Mouse (Mus musculus): ENCODE results near the gene Trpc3.
"Not testable (repeated sequence)": the region's sequence is repeated elsewhere in the genome, so short reads cannot be mapped to it uniquely, and the experiment has no call there.

Trpc3 gene

DNA sequence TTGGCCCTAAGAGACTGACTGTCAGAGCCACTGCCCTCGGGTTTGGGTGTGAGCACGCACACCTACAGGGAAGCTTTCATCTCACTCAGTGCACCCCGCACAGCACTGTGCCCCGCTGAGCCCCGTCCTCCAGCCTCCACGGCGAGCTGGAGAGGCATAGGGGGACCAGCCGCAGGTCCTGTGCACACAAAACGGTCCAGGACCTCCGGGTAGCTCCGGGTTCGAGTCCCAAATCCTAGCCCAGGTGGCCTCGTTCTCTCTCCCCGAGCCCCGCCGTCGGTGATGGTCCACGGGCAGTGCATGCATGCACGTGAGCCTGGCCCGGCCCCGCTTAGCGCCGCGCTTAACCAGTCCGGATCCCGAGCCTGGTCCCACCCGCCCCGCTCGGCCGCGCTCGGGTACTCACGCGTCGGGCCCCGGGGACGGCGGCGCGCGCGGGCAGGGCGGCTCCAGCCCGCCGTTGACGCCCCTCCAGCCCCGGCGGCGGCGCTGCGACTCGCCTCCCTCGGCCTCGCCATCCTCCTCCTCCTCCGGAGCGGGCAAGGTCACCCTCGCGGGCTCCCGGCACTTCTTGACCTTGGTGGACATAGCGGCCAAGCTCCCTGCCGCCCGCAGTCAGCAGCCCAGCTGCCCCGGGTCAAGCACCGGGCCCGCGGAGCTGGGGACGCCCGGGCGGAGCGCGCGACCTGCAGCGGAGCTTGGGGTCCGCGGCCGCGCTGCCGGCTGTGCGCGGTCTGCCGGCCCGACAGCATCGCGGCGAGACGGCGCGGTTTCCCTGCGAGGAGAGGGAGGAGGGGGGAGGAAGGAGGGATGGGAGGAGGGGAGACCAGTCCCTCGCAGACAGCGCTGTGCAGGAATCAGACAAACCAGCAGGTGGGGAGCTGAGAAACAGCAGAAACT lies at the start of gene Trpc3:
Gene Trpc3 (minus strand): TSS at position 776 of the 900 bp plus-strand sequence.
- in situ Hi-C loops (cut with MboI), result no loop called here

GRCm38 (mm10) chr3:36738071-36738470 lies 48.1 kb upstream of the Trpc3 start:
- in situ Hi-C loops (cut with MboI), result no loop called here

GRCm38 (mm10) chr3:36733075-36733474 lies 43.1 kb upstream of the Trpc3 start:
- in situ Hi-C loops (cut with MboI), result no loop called here

DNA sequence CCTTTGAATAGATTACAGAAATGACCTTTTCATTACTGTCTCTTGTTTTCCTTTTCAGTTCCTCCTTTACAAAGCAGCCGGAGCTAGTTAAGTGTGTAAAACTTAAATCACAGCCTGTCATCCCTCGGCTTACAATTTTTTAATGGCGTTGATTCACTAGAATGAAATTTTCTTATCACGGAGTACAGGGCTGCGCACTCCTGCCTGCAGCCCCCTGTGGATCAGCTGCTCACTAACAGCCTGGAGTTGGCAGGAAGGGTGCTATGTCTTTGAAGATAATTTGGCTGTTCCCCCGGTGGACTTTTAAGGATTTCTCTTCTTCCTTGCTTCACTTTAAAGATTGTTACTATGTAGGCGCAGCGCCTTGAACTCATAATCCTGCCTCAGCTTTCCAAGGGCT lies 36.6 kb upstream of the Trpc3 start:
- in situ Hi-C loops (cut with MboI), result no loop called here

DNA sequence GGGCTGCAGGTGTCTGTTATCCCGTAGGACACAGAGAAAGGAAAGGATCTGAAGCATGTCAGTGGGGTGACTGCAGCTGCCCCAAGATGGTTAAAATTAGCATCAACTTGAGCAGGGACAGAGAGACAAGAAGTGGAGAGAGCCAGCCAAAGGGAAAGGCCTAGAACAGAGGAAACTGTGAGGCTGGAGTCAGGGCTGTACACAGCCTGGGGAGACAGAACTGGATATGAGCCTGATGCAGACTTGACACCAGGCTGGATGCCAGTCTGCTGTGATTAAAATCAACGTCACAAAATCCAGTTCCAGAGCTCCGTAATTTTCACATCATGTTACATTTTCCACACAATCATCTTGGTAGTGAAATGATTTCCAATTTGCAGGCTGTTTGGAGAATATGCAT lies 31.9 kb upstream of the Trpc3 start:
- in situ Hi-C loops (cut with MboI), result no loop called here

- in situ Hi-C loops (cut with MboI), result no loop called here
Measured at GRCm38 (mm10) chr3:36709521-36709920, 19.6 kb upstream of the Trpc3 start.

- in situ Hi-C loops (cut with MboI), result no loop called here
Measured at GRCm38 (mm10) chr3:36690292-36690650, 304 bp upstream of the Trpc3 start.

DNA sequence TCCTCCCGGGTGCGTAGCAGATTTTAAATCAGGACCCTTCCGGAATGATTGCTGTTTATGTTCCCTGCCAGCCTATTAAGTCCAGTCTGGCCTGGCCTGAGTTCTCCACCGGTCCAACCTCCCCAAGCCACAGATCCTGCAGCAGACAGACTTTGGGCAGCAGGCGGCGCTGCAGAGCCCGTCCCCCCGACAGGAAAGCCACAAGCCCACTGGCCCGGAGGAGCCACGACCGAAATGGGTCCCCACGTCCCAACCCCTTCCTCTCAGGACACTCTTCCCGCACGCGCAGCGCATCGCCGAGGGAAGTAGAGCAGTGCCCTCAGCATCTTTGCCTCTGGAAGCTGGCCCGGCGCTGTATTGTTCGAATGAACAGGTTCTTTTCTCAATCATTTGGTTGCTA lies 1.1 kb downstream of the Trpc3 start:
- in situ Hi-C loops (cut with MboI), result no loop called here

- in situ Hi-C loops (cut with MboI), result no loop called here
Measured at GRCm38 (mm10) chr3:36675822-36676221, 14.1 kb downstream of the Trpc3 start.

DNA sequence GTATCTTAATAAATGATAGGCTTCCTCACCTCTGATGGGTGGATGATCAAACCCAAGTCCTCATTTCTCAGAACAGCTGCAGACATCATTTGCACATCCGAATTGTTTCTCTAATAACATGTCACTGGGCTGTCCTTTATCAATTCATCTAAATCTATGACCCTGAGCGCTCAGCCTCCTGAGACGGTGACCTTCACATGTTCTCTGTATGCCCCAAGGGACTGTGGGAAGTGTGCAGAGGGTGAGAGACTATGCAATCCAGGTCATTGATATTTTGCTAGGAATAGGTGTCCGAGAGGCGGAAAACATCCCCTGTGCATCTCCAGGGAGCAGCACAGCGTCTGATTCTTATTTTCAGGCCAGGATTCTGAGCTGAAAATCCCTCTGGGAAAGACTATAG lies 22.2 kb downstream of the Trpc3 start:
- in situ Hi-C loops (cut with MboI), result no loop called here

DNA sequence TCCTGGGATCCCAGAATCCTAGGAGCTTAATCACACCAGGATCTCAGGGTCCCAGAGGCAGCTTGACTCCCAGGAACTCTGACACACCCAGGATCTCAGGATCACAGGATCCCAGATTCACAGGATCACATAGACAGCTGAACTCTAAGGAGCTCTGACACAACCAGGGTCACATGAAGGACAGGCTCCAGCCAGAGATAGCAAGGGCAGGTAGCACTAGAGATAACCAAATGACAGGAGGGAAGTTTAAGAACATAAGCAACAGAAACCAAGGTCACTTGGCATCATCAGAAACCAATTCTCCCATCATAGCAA lies 44.8 kb downstream of the Trpc3 start:
- in situ Hi-C loops (cut with MboI), result not testable (repeated sequence)

GRCm38 (mm10) chr3:36644554-36645244 lies 45.3 kb downstream of the Trpc3 start:
- in situ Hi-C loops (cut with MboI), result no loop called here

DNA sequence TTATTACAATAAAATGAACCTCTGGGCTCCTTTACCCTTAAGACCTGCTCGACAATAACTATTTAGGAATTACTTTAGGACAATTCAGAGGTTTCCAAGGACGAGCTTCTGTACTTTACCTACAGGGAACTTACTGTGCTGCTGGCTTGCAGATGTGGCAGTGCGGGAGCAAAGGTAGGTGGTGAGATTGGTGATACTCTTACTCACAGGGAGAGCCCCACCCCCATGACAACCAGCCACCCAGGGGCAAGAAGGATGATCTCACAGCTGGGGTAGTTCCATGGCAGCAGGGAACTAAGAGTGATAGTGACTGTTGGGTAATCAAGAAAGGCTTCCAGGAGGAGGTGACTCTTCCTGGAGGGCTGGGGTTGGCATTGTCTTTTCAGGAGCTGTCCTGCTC lies 46.6 kb downstream of the Trpc3 start:
- in situ Hi-C loops (cut with MboI), result no loop called here

GRCm38 (mm10) chr3:36642736-36643135 lies 47.2 kb downstream of the Trpc3 start:
- in situ Hi-C loops (cut with MboI), result no loop called here

DNA sequence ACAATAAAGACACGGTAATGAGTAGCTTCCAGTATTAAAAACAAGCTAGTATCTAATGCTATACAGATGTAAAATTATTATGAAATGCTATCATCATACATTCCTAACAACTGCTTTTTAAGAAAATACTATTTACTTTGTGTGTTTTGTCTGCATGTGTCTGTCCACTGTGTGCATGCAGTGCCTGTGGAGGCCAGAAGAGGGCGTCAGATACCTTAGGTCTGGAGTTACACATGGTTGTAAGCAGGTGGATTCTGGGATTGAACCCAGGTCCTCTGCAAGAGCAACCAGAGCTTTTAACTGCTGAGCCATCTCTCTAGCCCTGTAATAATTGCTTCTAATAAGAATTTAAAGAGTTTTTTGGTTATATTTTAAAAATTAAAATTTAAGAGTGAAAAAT lies 49.2 kb downstream of the Trpc3 start:
- in situ Hi-C loops (cut with MboI), result no loop called here

- in situ Hi-C loops (cut with MboI), result no loop called here
Measured at GRCm38 (mm10) chr3:36635449-36635848, 54.5 kb downstream of the Trpc3 start.

DNA sequence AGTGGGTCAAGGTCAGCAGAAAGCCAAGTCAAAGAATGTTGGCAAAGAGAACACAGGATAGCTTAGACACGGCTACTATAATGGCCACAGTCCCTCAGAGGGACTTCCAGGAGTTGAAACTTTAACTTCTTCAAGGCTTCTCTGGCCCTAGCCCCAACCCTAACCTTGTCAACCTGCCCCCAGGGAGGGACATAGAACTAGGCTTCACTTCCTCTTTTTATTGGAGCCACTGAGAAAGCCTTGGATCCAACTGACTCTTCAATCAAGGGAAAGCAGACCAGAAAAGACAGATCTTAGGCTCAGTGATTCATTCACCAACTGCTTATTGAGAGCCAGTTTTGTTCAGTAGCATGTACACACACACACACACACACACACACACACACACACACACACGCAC lies 63.2 kb downstream of the Trpc3 start:
- in situ Hi-C loops (cut with MboI), result no loop called here

DNA sequence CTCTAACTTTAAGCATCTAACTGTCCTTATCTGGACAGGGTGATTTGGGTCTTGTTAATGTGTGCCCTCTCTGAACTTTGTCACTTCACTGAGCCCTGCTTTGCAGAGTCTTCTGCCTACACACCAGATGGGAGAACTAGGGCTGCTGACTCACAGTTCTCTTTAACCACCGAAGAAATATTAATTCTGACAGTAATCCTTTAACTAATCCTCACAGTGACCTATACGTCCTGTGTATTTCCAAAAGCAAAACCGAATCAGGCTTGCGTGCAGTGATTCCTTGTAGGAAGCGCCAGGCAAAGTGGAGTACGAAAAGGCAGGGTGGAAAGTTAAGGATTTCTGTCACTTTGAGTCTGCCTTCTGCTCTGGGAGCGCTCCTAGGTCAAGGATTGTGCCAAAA lies 71.8 kb downstream of the Trpc3 start:
- in situ Hi-C loops (cut with MboI), result no loop called here

DNA sequence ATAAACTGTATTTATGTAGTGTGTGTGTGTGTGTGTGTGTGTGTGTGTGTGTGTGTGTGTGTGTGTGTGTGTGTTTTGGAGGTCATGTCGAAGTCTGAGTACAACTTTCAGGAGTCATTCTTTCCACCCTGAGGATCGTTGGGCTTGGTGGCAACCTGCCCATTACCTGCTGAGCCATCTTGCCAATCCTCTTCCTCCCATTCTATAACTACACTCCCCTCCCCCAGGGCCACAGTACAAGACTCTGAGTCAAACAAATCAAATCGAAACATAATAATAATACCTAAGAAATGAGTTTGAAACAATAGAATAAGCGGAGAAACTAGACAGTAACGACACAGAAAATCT lies 76.1 kb downstream of the Trpc3 start:
- in situ Hi-C loops (cut with MboI), result no loop called here

DNA sequence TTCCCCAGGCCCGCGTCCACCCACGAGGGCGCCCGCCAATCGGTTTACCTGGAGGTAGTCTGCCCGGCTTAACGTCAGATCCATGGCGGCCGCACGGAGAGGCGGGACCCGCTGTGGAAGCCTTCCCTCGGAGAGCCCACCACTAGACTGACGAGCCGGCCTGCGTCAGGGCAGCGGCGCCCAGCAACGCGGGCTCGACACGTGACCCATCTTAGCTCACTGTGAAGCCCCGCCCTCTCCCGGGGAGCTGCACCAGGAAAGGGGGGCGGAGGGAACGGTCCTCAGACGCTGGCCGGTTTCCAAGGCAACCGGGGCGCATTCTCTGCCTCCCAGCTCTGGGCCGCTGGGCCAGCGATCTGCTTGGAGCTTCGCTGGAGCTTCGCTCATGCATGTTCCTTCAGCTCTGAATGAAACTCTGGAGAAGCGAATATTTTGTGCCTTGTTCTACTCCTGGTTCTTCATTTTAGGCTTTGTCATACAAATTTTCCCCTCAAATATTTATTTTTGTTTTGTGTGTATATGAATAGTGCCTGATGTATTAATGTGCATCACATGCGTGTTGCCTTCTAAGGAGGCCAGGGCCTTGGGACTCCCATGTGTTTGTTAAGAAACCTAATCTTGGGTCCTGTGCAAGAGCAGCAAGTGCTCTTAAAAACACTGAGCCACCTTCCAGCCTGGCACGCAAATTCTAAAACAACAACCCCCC lies 76.6 kb downstream of the Trpc3 start, which contains the start of gene Bbs7:
Gene Bbs7 (minus strand): TSS at position 276 of the 706 bp plus-strand sequence.
- in situ Hi-C loops (cut with MboI), result no loop called here

DNA sequence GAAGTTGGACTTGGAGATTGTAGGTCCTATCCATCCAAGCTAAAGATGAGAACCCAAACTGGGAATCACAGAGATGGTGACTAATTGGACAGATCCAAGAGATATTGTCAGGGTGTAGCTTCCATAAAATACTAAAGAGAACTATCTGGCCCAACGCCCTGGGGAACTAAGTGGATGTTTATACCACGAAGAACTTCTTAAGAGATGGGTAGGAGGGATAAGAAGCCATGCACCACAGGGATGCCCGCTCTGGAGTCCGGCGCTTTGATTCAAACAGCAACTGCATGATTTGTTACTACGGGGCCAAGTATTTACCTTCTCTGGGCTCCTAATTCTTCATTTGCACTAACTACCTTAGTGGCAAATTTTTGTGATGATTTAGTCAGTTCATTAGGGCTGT lies 77.3 kb downstream of the Trpc3 start:
- in situ Hi-C loops (cut with MboI), result no loop called here

- in situ Hi-C loops (cut with MboI), result no loop called here
Measured at GRCm38 (mm10) chr3:36605894-36606783, 83.8 kb downstream of the Trpc3 start.
